Comparison of ENCODE assay signal across 8 mouse cellular contexts in the genomic region with DNA sequence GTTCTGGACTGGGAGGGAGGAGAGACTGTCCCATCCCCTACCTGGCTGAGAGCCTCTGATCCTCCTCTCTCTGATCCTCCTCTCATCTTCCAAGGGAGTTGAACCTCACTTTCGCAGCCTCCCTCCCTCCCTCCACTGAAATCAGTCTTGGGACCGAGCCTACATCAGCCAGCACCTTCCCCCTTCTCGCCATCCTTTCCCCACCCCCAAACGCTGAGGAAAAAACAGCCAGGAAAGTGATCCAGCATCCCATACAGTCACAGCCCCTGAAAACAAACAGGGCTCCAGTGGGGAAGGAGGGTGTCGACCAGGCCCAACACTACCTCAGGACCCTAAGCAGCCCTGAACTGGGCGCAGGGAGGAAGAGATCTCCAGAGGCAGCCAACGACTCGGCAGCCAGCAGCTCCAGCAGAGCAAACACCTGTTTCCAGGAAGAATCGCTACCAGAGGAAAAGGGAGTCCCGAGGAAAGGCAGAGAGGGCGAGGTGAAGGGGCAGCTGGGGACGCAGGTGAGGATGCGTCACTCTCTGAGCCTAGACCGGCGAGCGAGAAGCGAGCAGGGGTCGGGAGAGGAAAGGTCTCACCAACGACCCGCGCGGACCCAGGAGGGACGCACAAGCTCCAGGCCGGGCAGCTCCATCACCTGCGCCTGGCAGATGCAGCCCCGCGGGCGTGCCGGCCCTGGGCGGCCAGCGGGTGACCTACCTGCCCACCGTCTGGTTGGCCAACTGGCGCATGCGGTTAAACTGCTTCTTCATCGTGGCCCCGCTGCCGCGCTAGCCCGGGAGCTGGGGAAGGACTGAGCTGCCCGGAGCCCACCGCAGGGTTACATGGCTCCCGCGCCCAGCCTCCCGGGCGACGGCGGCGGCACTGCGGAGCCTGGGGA. TPM values are rescaled to one million over a fixed set of nuclear protein-coding genes. Genes with fewer than 3 reads are reported as not detected.
DNase-seq lines count a peak whose midpoint lies in the region; ATAC-seq and TF ChIP-seq lines count a peak whose summit lies in the region.

No protein-coding gene starts in this region.

- DNase-seq in heart, adult 11 months = peak; percentile 93
- DNase-seq in heart, postnatal 36 days = no peak
- peak; percentile 2 for DNase-seq in forelimb bud, embryonic 11.5 days (ENCODE audit: low read depth, low spot score)
- DNase-seq in kidney, postnatal 0 days (ENCODE audit: low spot score) = peak; percentile 23
- no peak for DNase-seq in MN1 (ENCODE audit: low spot score)

- no peaks in the 10 kb centered on the region for H3K4me1 ChIP-seq in brown adipose tissue, adult 24 weeks (ENCODE audit: control insufficient read depth, insufficient read depth, insufficient read length, low read length)
- 0 out of 2 replicates have a peak, but pooled peaks cover 8% of the 10 kb centered on the region for H3K4me1 ChIP-seq in kidney, postnatal 0 days (replicated peaks; ENCODE audit: insufficient read depth, low read length)
- no peaks in the 10 kb centered on the region for H3K4me1 ChIP-seq in liver, embryonic 15.5 days (replicated peaks)
- H3K4me1 ChIP-seq in olfactory bulb, adult 2 months (ENCODE audit: control insufficient read depth, insufficient read depth, low read length) = peaks cover 13% of the 10 kb centered on the region

- peak; percentile 60 for ATAC-seq in kidney, postnatal 0 days (replicated peaks; ENCODE audit: low FRiP score, low read depth)
- no peak for ATAC-seq in liver, embryonic 15.5 days (ENCODE audit: insufficient read depth)

- H3K4me3 ChIP-seq in brown adipose tissue, adult 24 weeks (ENCODE audit: insufficient read depth, low read depth, low read length) = peak overlapping the region; percentile 66
- H3K4me3 ChIP-seq in kidney, postnatal 0 days (replicated peaks; ENCODE audit: low read depth, low read length) = peak overlapping the region; percentile 95
- H3K4me3 ChIP-seq in liver, embryonic 15.5 days (replicated peaks) = peak overlapping the region; percentile 59
- peak overlapping the region; percentile 95 for H3K4me3 ChIP-seq in olfactory bulb, adult 2 months (ENCODE audit: insufficient read depth, low read depth, low read length)

- peak overlapping the region; percentile 96 for H3K4me2 ChIP-seq in kidney, postnatal 0 days (ENCODE audit: low read length)
- peak overlapping the region; percentile 64 for H3K4me2 ChIP-seq in liver, embryonic 15.5 days

- H3K36me3 ChIP-seq in kidney, postnatal 0 days (ENCODE audit: insufficient read depth, low read length) = no peaks in the 10 kb centered on the region
- no peaks in the 10 kb centered on the region for H3K36me3 ChIP-seq in liver, embryonic 15.5 days (replicated peaks)

- H3K27me3 ChIP-seq in kidney, postnatal 0 days (ENCODE audit: insufficient read depth, low read length) = no peaks in the 10 kb centered on the region
- H3K27me3 ChIP-seq in liver, embryonic 15.5 days = peaks cover 31% of the 10 kb centered on the region

- peak overlapping the region; percentile 81 for H3K9ac ChIP-seq in kidney, postnatal 0 days (ENCODE audit: low read depth, low read length)
- H3K9ac ChIP-seq in liver, embryonic 15.5 days = no peak overlapping the region; the same call in 1 of the 2 replicates

- no peak overlapping the region for H3K27ac ChIP-seq in brown adipose tissue, adult 24 weeks (replicated peaks; ENCODE audit: low read depth, low read length)
- H3K27ac ChIP-seq in kidney, postnatal 0 days = no peak overlapping the region
- H3K27ac ChIP-seq in liver, embryonic 15.5 days (replicated peaks) = no peak overlapping the region
- H3K27ac ChIP-seq in olfactory bulb, adult 2 months (ENCODE audit: insufficient read depth, low read depth, low read length) = no peak overlapping the region

- TF ChIP-seq CTCF in kidney, postnatal 0 days (IDR thresholded peaks at IDR 0.05; ENCODE audit: low read depth) = no peak
- no peak for TF ChIP-seq CTCF in olfactory bulb, adult 2 months (IDR thresholded peaks at IDR 0.05; ENCODE audit: insufficient read depth, low read depth, low read length)

- H3K9me3 ChIP-seq in kidney, postnatal 0 days (replicated peaks; ENCODE audit: low read length) = no peaks in the 10 kb centered on the region
- no peaks in the 10 kb centered on the region for H3K9me3 ChIP-seq in liver, embryonic 15.5 days (replicated peaks)

- intact Hi-C loops in heart, postnatal 36 days (cut with DNase I) = loop anchor here (5.0 kb wide), 1 partner anchor 100 kb away; no protein-coding TSS in a partner anchor

- 2% methylated on average over 46 of the region's 49 CpGs for WGBS in kidney, postnatal 0 days
- 3% methylated on average over 49 of the region's 49 CpGs for WGBS in liver, embryonic 15.5 days (ENCODE audit: insufficient replicate concordance)
- 2% methylated on average over 49 of the region's 49 CpGs for WGBS in olfactory bulb, adult 2 months

- no peak for TF ChIP-seq POLR2A in olfactory bulb, adult 2 months (IDR thresholded peaks at IDR 0.05; ENCODE audit: insufficient read depth, low read depth, low read length)

RNA-seq across cellular contexts. Expression of a gene that starts 0.6 kb away (rescaled TPM):
- 10 to 100 TPM; 20.8 to 24.3 TPM for total RNA-seq in heart, postnatal 36 days (2021)
- 0.46 and 0.52 TPM in 2 replicates for polyA plus RNA-seq in brown adipose tissue, adult 24 weeks (2012; ENCODE audit: insufficient read depth, insufficient read length, missing spikeins)
- 6.3 and 8.0 TPM in 2 replicates for polyA plus RNA-seq in kidney, postnatal 0 days (2015; fragmentation: Nextera tagmentation; extraction: Ambion mirVana)
- 0.91 and 1.0 TPM in 2 replicates for polyA plus RNA-seq in liver, embryonic 15.5 days (2015; fragmentation: Nextera tagmentation; extraction: Ambion mirVana)
- polyA plus RNA-seq in olfactory bulb, adult 2 months (2012; ENCODE audit: insufficient read depth, insufficient read length, low replicate concordance, missing spikeins) = not detected in 2 replicates

RNA-seq across cellular contexts. Expression of a gene that starts 2.4 kb away (rescaled TPM):
- not detected for total RNA-seq in heart, postnatal 36 days (2021)
- polyA plus RNA-seq in brown adipose tissue, adult 24 weeks (2012; ENCODE audit: insufficient read depth, insufficient read length, missing spikeins) = not detected in 2 replicates
- polyA plus RNA-seq in kidney, postnatal 0 days (2015; fragmentation: Nextera tagmentation; extraction: Ambion mirVana) = not detected in 2 replicates
- not detected in 2 replicates for polyA plus RNA-seq in liver, embryonic 15.5 days (2015; fragmentation: Nextera tagmentation; extraction: Ambion mirVana)
- not detected in 2 replicates for polyA plus RNA-seq in olfactory bulb, adult 2 months (2012; ENCODE audit: insufficient read depth, insufficient read length, low replicate concordance, missing spikeins)

Comparison
In these comparisons a context has a peak if more than half of its experiments do, and no peak if none do; other contexts are left out.
1. DNase-seq: peak in heart, adult 11 months (single experiment), forelimb bud, embryonic 11.5 days (single experiment) and kidney, postnatal 0 days (single experiment); none in heart, postnatal 36 days (0 of 2) and MN1 (single experiment).
2. Peak in every context shown above with its lines, with median percentiles within 50 percentile points of each other: H3K4me3 ChIP-seq.